Mouse (Mus musculus) gastrocnemius, postnatal 14 days (tissue): ENCODE measurements around the gene Espl1. TPM values are rescaled to one million over a fixed set of nuclear protein-coding genes. Genes with fewer than 3 reads are reported as not detected.

ENCODE experiments used
- DNase-seq: peaks from one replicate; pipeline ENCODE4 v3.0.0; 2021; ENCODE audit warnings: mixed read lengths
- intact Hi-C: fragments of 180-260 bp; cut with DNase I; formaldehyde crosslinking; loops from one replicate; pipeline ENCODE4 v1.15.1; 2025; ENCODE audit warnings: low total_unique reads
- total RNA-seq, 2 experiments: library from RNA; stranded (reverse); gene quantifications; 2 replicates each; pipeline ENCODE4 v1.2.3; 2021

Espl1 gene
- total RNA-seq, 2 experiments from 2014 or later, result 1.1 to 4.1 TPM

DNA sequence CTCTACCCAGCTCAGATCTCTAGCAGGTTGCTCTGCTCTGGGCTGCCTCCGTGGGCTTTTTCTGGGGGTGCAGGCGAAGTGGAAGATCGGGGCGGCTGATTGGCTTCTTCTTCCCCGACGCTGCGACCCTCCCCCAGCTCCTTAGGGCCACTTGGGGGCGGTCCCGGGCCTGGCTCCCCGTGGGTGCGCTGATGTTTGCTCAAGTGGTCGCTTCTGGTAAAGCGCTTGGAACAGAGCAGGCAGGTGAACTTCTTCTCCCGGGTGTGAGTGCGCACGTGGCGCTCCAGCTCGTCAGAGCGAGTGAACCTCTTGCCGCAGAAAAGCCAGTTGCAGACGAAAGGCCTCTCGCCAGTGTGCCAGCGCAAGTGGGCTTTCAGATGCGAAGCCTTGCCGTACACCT is 62.1 kb downstream of the Espl1 start:
- no peak for DNase-seq
- intact Hi-C loops, result no loop called here

DNA sequence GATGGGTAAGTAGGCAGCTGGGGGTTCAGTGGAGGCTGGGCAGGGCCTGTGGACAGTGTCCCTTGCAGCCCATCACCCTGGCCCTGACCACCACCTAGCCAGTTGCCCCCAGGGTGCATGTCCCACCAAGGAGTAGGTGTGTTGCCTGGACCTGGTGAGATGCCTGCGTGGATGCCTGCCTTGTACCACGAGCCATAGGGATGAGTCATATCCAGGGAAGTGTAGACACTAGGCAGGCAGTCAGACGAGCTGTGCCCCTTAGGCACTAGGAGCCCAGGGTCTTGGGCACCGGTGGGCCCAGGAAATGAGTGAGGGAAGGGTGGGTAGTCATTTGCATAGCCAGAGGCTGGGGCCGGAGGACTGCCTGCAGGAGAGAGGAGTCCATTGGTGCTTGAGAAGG is 62.8 kb downstream of the Espl1 start:
- intact Hi-C loops, result no loop called here
- no peak for DNase-seq

DNA sequence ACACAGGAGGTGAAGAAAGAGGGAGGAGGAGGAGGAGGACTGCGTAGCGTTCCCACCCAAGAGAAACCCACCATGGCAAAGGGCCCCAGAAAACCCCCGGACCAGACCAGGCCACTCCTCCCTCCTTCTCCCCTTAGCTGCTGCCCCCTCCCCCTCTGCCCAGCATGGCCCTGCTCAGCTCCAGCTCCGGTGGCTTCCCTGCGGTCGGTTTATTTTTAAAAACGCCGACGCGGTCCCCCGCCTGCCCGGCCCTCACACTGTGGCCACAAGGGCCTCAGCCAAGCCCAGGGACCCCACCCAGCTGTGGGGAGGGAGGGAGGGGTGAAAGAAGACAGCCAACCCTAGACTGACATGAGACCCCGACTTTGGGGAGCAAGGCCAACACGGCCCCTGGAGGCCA is 66.6 kb downstream of the Espl1 start:
- no peak for DNase-seq

DNA sequence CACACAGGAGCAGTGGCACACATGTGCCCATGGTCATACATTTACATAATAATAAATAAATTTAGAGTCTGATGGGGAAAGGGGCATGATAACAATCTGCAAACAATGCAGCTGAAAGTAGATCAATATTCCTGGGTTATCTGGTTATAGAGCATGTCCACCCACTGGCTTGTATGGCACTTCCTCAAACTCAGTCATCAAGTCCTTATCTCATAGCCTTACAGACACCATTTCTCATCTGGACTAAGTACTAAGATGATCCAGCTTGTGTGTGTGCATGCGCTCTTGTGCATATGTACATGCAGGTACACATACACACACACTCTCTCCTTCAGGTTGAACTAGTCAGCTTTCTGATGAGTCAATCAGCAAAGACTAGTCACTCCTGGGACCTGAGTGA is 68.6 kb downstream of the Espl1 start:
- intact Hi-C loops, result no loop called here
- DNase-seq, result no peak

More for the DNA sequence above, 66.6 kb downstream of the Espl1 start:
- intact Hi-C loops, result no loop called here

DNA sequence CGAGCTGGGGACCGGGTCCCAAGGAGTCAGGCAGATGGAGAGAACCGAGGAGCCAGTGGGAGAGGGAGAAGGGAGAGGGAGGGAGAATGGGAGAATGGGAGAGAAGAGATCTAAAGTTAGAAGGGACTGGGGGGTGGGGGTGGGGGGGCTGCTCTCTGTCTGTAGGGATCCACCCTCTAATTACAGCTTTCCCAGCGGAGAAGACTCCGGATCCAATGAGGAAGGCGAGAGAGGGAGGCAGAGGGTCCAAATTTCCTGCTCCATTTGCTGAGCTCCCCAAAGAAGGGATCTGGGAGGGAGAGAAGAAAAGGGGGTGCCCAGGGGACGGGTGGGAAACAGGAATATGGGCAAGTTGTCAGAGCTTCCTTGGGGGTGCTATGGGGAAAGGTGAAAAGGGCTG is 70.2 kb downstream of the Espl1 start:
- intact Hi-C loops, result no loop called here
- DNase-seq, result no peak

DNA sequence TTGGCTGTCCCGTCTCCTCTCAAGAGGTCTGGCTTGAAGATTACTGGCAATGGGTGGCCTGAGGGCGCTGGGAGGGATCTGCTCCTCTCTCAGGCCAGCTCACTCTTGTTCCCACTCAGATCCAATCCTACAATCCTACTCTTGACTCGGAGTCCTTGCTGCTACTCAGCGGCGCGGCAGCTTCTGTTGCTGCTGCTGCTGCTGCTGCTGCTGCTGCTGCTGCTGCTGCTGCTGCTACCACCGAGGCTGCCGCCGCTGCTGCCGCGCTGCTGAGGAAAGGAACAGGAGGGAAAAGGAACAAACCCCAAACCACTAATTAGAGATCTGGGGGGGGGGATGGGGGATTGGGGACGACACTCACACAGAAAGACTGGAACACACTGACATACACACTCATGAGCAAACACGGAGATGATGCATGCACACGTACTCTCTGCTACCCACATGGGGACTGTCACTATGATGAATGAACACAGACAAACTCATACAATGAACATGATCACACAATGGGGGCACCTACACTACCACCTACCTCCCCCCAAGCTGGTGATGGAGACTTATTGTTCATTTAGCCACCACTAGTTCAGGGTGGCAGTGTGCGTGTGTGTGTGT is 70.8 kb downstream of the Espl1 start, which contains the start of gene Sp7:
TSS of gene Sp7 (minus strand) at position 450 of the 612 bp plus-strand sequence.
- DNase-seq, result no peak
- intact Hi-C loops, result no loop called here

DNA sequence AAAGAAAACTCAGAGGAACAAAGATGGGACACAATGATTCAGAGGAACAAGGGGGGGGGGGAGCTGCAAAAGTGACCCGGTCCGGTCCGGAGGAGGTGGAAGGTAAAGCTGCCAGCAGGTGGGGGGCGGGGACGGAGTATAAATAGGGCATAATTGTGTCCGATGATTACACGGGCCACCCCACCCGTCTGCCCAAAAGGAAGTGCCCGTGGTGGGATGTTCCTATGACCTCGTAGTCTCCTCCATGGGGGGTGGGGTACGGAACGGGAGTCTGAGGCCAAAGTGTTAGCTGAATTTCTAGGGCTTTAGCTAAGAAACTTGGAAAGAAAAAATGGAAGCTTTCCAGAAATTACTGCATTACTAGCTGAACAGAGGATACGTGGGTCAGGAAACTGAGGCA is 73.9 kb downstream of the Espl1 start:
- no peak for DNase-seq
- intact Hi-C loops, result no loop called here

DNA sequence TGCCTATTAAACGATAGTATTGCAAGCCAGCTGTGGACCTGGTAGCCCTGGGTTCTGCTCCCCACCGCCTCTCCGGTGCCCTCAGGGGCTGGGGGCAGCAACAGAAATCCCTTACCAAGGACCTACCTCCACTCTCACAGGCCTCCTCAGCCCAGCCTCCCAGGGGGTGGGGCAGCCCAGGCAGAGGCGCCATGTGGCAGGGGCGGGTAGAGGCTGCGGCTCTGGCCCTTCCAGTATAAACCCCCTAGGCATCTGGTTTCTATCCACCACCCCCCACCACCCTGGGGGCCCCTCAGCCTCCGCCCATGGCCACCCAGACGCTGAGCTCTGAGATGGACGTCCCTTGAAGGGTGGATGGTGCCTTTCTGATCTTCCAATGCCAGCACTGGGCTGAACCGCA is 74.7 kb downstream of the Espl1 start:
- no peak for DNase-seq
- intact Hi-C loops, result no loop called here

Other genes with a start within 250 kb of the Espl1 start
- gene Eif4b, start 222.5 kb upstream of the Espl1 start, total RNA-seq, result 100 to 1,000 TPM; 130 to 139 TPM
- gene Tns2, start 195.9 kb upstream of the Espl1 start, total RNA-seq, result 10 to 100 TPM; 29.8 to 45.6 TPM
- 10 to 100 TPM; 10.0 to 12.0 TPM for gene Spryd3, start 160.0 kb upstream of the Espl1 start, total RNA-seq
- gene Igfbp6, start 151.9 kb upstream of the Espl1 start, total RNA-seq, result 10 to 100 TPM; 65.6 to 80.6 TPM
- gene Soat2, start 145.7 kb upstream of the Espl1 start, total RNA-seq, result under 1 TPM in 1 of 2 experiments, not detected in 1; 0.13 TPM
- gene Zfp740, start 93.0 kb upstream of the Espl1 start, total RNA-seq, result 10 to 100 TPM; 27.6 to 30.5 TPM
- 10 to 100 TPM; 14.1 to 15.6 TPM for gene Csad, start 91.5 kb upstream of the Espl1 start, total RNA-seq
- gene Itgb7, start 64.3 kb upstream of the Espl1 start, total RNA-seq, result 1 to 10 TPM; 1.0 to 1.1 TPM
- 10 to 100 TPM; 12.9 to 13.2 TPM for gene Rarg, start 38.7 kb upstream of the Espl1 start, total RNA-seq
- gene Gm9918, start 25.7 kb upstream of the Espl1 start, total RNA-seq, result not detected
- gene Mfsd5, start 16.8 kb upstream of the Espl1 start, total RNA-seq, result 10 to 100 TPM; 14.5 to 14.9 TPM
- 100 to 1,000 TPM; 212 to 228 TPM for gene Pfdn5, start 29.9 kb downstream of the Espl1 start, total RNA-seq
- 10 to 100 TPM; 17.6 to 19.0 TPM for gene Myg1, start 35.4 kb downstream of the Espl1 start, total RNA-seq
- 1 to 10 TPM; 7.2 to 8.4 TPM for gene Aaas, start 54.5 kb downstream of the Espl1 start, total RNA-seq
- under 1 TPM; 0.11 to 0.14 TPM for gene Sp7, start 70.9 kb downstream of the Espl1 start, total RNA-seq
- 10 to 100 TPM; 27.5 to 31.2 TPM for gene Sp1, start 109.9 kb downstream of the Espl1 start, total RNA-seq
- gene Amhr2, start 149.1 kb downstream of the Espl1 start, total RNA-seq, result 1 to 10 TPM; 4.5 to 5.0 TPM
- gene Prr13, start 162.8 kb downstream of the Espl1 start, total RNA-seq, result 10 to 100 TPM; 12.1 to 13.6 TPM
- gene Pcbp2, start 174.3 kb downstream of the Espl1 start, total RNA-seq, result 100 to 1,000 TPM; 382 to 414 TPM
- not detected for gene Gm10337, start 207.5 kb downstream of the Espl1 start, total RNA-seq
- gene Map3k12, start 220.8 kb downstream of the Espl1 start, total RNA-seq, result 1 to 10 TPM; 3.1 TPM
- gene Tarbp2, start 221.9 kb downstream of the Espl1 start, total RNA-seq, result 10 to 100 TPM; 37.9 to 40.2 TPM
- 1 to 10 TPM; 1.4 to 1.7 TPM for gene Npff, start 228.7 kb downstream of the Espl1 start, total RNA-seq